Mouse (Mus musculus) midbrain, embryonic 12.5 days (tissue): ENCODE results near the gene Exoc6. TPM values are rescaled to one million over a fixed set of nuclear protein-coding genes. Genes with fewer than 3 reads are reported as not detected.

Experiments
- ATAC-seq: fragments of 200-750 bp; cut with Nextera tagmentation; 2 replicates; pipeline ENCODE4 v1.8.0; 2017; ENCODE audit warnings: low read depth, moderate TSS enrichment, moderate library complexity; ENCODE audit not compliant: low FRiP score
- H3K27ac ChIP-seq: fragments of 300-500 bp; sonication (generic); replicated peaks from 2 replicates; pipeline ENCODE4 v1.5.1; 2016; ENCODE audit warnings: mild to moderate bottlenecking
- H3K27me3 ChIP-seq: fragments of 300-500 bp; sonication (generic); 2 replicates; pipeline ENCODE4 v1.6.1; 2016; ENCODE audit warnings: mild to moderate bottlenecking
- H3K36me3 ChIP-seq: fragments of 300-500 bp; sonication (generic); 2 replicates; pipeline ENCODE4 v1.6.1; 2016
- H3K4me1 ChIP-seq: fragments of 300-500 bp; sonication (generic); 2 replicates; pipeline ENCODE4 v1.6.1; 2016
- H3K4me2 ChIP-seq: fragments of 300-500 bp; sonication (generic); replicated peaks from 2 replicates; pipeline ENCODE4 v1.6.1; 2016; ENCODE audit warnings: mild to moderate bottlenecking, moderate library complexity
- H3K4me3 ChIP-seq: fragments of 300-500 bp; sonication (generic); 2 replicates; pipeline ENCODE4 v1.5.1; 2016; ENCODE audit warnings: mild to moderate bottlenecking
- H3K9ac ChIP-seq: fragments of 300-500 bp; sonication (generic); replicated peaks from 2 replicates; pipeline ENCODE4 v1.6.1; 2016; ENCODE audit warnings: mild to moderate bottlenecking, moderate library complexity
- H3K9me3 ChIP-seq: fragments of 300-500 bp; sonication (generic); 2 replicates; pipeline ENCODE4 v1.6.1; 2016; ENCODE audit warnings: mild to moderate bottlenecking
- WGBS: fragments of 180-500 bp; shearing (Covaris S2); methylation state at CpG from one replicate; pipeline ENCODE4 v1.1.7; 2016; 5-methylcytosine and 5-hydroxymethylcytosine counted together
- polyA plus RNA-seq: library from polyadenylated mRNA; unstranded; fragments of >200 nt; fragmentation: Nextera tagmentation; extraction: Ambion mirVana; gene quantifications from 2 replicates; pipeline ENCODE4 v1.2.1, GENCODE M21; 2016

The Exoc6 gene
- polyA plus RNA-seq, 1 experiment from 2014 or later = 8.7 TPM

- Histone ChIP-seq H3K4me1 (peaks cover 6% of the 10 kb centered on the region; the same call in 1 of the 2 replicates), H3K4me3 (no peak overlapping the region), H3K27ac (no peak overlapping the region), H3K27me3 (peaks cover 30% of the 10 kb centered on the region), H3K9me3 (no peaks in the 10 kb centered on the region), H3K4me2 (no peak overlapping the region), H3K9ac (no peak overlapping the region), H3K36me3 (no peaks in the 10 kb centered on the region)
- no peak for ATAC-seq
- WGBS = 58% methylated on average over 12 of the region's 12 CpGs
These were observed 123.2 kb downstream of the Exoc6 start for GRCm38 (mm10) chr19:37673393-37673792.

DNA sequence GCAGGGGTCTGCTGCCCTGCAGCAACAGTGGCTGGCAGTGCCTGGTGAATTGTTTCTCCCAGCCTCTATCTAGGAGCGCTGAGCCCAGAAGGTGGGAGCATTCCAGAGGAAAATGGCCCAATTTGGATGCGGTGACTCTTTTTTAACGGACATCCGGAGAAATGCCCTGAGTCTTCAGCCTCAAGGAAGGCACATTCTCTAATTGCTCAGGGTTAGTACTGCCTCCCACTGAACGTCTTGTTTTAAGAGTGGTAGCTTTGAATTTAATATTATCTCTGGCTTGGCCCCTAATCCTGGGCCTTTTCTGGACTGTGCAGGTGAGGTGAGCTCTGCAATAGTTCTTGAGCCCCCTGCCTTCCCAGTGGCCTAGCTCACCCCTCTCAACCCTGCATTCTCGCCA lies 135.1 kb downstream of the Exoc6 start, which contains the start of gene Cyp26c1:
Gene Cyp26c1 (plus strand): TSS at position 301 of the 400 bp plus-strand sequence.
- H3K27me3 ChIP-seq = peaks cover 90% of the 10 kb centered on the region
- no peaks in the 10 kb centered on the region for H3K9me3 ChIP-seq
- H3K4me2 ChIP-seq = no peak within 1 kb of the TSS
- no peak within 1 kb of the TSS for H3K4me3 ChIP-seq
- ATAC-seq = no peak
- 2% methylated on average over 6 of the region's 6 CpGs for WGBS
- no peak within 1 kb of the TSS for H3K27ac ChIP-seq
- H3K9ac ChIP-seq = no peak within 1 kb of the TSS
- peaks cover 9% of the 10 kb centered on the region; the same call in 1 of the 2 replicates for H3K4me1 ChIP-seq
- no peaks in the 10 kb centered on the region for H3K36me3 ChIP-seq

GRCm38 (mm10) chr19:37686347-37686746 lies 136.1 kb downstream of the Exoc6 start:
- Histone ChIP-seq H3K36me3 (no peaks in the 10 kb centered on the region), H3K27me3 (peaks cover 95% of the 10 kb centered on the region), H3K4me1 (peaks cover 13% of the 10 kb centered on the region), H3K9me3 (no peaks in the 10 kb centered on the region), H3K4me3 (no peak overlapping the region), H3K9ac (no peak overlapping the region), H3K4me2 (no peak overlapping the region), H3K27ac (no peak overlapping the region)
- WGBS = 5% methylated on average over 23 of the region's 23 CpGs
- no peak for ATAC-seq

- no peaks in the 10 kb centered on the region for H3K36me3 ChIP-seq
- H3K27me3 ChIP-seq = peaks cover 98% of the 10 kb centered on the region
- WGBS = 3% methylated on average over 62 of the region's 62 CpGs
- ATAC-seq = no peak
- peaks cover 13% of the 10 kb centered on the region for H3K4me1 ChIP-seq
- H3K9me3 ChIP-seq = no peaks in the 10 kb centered on the region
- H3K27ac ChIP-seq = no peak overlapping the region
- H3K4me3 ChIP-seq = 0 out of 2 replicates have a peak overlapping the region, but pooled peaks have one; percentile 0
- no peak overlapping the region for H3K9ac ChIP-seq
- no peak overlapping the region for H3K4me2 ChIP-seq
These were observed 137.0 kb downstream of the Exoc6 start for GRCm38 (mm10) chr19:37686941-37687850.

GRCm38 (mm10) chr19:37689478-37689877 lies 139.3 kb downstream of the Exoc6 start:
- Histone ChIP-seq H3K36me3 (no peaks in the 10 kb centered on the region), H3K4me3 (no peak overlapping the region), H3K27me3 (peaks cover 100% of the 10 kb centered on the region), H3K27ac (no peak overlapping the region), H3K9ac (no peak overlapping the region), H3K4me1 (peaks cover 19% of the 10 kb centered on the region), H3K4me2 (no peak overlapping the region), H3K9me3 (no peaks in the 10 kb centered on the region)
- ATAC-seq = no peak
- 58% methylated on average over 5 of the region's 5 CpGs for WGBS

DNA sequence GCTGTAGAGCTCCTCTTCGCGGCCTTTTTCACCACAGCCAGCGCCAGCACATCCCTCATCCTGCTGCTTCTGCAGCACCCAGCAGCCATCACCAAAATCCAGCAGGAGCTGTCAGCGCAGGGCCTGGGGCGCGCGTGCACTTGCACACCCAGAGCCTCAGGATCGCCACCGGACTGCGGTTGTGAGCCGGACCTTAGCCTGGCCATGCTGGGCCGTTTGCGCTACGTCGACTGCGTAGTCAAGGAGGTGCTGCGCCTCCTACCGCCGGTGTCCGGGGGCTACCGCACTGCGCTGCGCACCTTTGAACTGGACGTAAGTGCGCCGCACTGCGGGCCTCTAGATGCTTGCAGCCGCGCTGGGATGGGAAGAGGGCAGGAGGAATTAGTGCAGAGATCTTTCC lies 140.5 kb downstream of the Exoc6 start:
- Histone ChIP-seq H3K4me3 (peak overlapping the region; percentile 15; the same call in 1 of the 2 replicates), H3K4me1 (peaks cover 14% of the 10 kb centered on the region)

GRCm38 (mm10) chr19:37692879-37693278 lies 142.7 kb downstream of the Exoc6 start:
- H3K4me3 ChIP-seq = peak overlapping the region; percentile 35
- H3K9me3 ChIP-seq = no peaks in the 10 kb centered on the region
- peak overlapping the region; percentile 51 for H3K4me2 ChIP-seq
- peak; percentile 55; the same call in 1 of the 2 replicates for ATAC-seq
- 2% methylated on average over 40 of the region's 40 CpGs for WGBS
- H3K4me1 ChIP-seq = peaks cover 23% of the 10 kb centered on the region
- peaks cover 100% of the 10 kb centered on the region for H3K27me3 ChIP-seq
- H3K9ac ChIP-seq = no peak overlapping the region
- H3K36me3 ChIP-seq = no peaks in the 10 kb centered on the region
- H3K27ac ChIP-seq = no peak overlapping the region

More for the DNA sequence above, 140.5 kb downstream of the Exoc6 start:
- Histone ChIP-seq H3K36me3 (no peaks in the 10 kb centered on the region), H3K4me2 (peak overlapping the region; percentile 41), H3K9ac (no peak overlapping the region), H3K27me3 (peaks cover 100% of the 10 kb centered on the region), H3K27ac (no peak overlapping the region), H3K9me3 (no peaks in the 10 kb centered on the region)
- 2% methylated on average over 29 of the region's 29 CpGs for WGBS
- no peak for ATAC-seq

DNA sequence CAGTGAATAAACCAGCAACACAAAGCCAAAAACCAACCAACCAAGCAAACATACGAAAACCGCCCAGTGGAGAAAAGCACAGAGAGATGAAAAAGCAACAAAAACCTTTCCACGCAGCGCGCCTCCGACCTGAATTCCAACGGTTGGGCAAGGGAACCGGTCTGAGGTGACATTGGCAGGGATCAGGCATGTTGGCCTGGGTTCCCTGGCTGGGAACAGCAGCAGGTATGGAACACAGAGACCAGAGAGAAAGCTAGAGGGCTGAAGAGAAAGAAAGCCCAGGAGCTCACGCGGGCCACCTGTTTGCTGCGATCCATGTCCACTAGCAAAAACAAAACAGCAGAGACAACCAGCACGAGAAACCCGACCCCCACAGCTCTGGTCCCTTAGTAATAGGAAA lies 144.9 kb downstream of the Exoc6 start:
- H3K4me1 ChIP-seq = peaks cover 33% of the 10 kb centered on the region
- no peak overlapping the region for H3K27ac ChIP-seq
- no peak overlapping the region for H3K9ac ChIP-seq
- no peak for ATAC-seq
- H3K4me2 ChIP-seq = no peak overlapping the region
- no peaks in the 10 kb centered on the region for H3K9me3 ChIP-seq
- H3K4me3 ChIP-seq = no peak overlapping the region
- WGBS = 29% methylated on average over 13 of the region's 13 CpGs
- peaks cover 100% of the 10 kb centered on the region for H3K27me3 ChIP-seq
- H3K36me3 ChIP-seq = no peaks in the 10 kb centered on the region

DNA sequence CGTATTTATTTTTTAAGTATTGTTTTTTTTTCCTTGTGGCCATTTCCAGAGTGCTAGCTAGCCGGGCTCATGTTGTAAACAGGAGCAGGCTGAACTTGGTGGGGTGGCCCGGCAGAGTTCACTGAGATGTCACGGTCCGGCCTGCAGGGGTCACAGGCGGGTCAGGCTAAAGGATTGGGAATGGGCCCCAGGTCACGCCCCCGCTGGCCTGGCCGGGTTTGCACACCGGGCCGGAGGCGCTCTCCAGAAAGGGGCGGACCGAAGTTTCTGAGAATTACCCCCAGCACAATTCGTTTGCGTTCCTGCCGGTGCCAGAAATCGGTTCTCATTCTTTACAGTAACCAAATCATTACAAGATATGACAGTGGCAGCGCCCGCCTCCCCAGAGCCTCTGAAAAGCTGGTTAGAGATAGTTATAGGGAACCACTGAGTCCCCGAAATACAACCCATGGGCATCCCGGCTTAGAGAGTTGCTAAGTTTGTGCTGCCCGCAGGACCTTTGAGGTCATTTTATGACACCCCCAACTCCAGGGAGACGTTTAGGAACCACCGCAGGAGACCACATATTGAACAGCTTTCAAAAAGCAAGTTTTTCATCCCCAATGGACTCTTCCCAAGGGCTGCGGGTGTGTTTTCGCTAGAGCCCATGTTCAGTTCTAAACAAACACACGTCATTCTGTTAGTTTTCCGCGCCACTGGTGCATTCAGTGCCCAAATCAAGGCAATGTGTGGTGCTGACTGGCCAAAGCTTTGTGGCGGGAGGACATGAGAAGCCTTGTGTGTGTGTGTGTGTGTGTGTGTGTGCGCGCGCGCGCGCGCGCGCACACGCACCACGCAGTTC lies 145.8 kb downstream of the Exoc6 start:
- Histone ChIP-seq H3K27me3 (peaks cover 100% of the 10 kb centered on the region), H3K4me2 (peak overlapping the region; percentile 29; the same call in 1 of the 2 replicates), H3K9me3 (no peaks in the 10 kb centered on the region), H3K4me3 (0 out of 2 replicates have a peak overlapping the region, but pooled peaks have one; percentile 4), H3K4me1 (peaks cover 29% of the 10 kb centered on the region), H3K36me3 (no peaks in the 10 kb centered on the region), H3K9ac (no peak overlapping the region), H3K27ac (no peak overlapping the region)
- no peak for ATAC-seq
- 5% methylated on average over 42 of the region's 42 CpGs for WGBS

DNA sequence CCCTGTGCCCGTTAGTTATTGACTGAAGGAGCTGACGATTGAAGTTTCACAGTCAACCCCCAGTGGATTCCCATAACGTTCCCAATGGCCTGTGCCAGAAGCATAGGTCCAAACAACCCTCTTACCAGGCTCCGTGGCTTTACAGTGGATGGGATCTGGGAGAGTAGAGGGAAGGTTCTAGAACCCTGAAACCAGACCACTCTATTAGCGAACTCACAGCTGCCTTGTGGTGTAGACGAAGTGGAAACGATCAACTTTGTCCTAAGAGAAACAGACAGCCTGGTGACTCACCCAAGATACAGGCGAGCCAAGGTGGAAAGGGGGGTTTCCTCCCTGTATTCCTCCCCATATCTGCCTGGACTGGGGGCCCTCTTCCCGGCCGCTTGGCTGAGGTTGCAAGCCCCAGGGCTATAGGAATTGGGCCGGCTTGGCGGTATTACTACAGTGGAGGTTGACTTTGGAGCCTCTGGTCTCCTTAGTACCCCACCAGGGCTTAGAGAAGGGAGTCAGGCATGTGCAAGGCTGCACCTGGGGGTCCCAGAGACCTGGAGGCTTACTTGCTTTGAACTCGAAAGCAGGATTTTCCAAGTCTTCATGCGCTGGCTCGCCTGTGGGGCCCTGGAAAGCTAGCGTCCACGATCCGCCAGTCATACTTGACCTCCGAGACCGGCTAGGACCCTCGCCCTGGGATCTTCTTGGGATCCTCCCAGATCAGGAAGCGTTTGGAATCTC lies 146.6 kb downstream of the Exoc6 start:
- Histone ChIP-seq H3K9me3 (no peaks in the 10 kb centered on the region), H3K4me1 (peaks cover 29% of the 10 kb centered on the region), H3K27me3 (peaks cover 98% of the 10 kb centered on the region), H3K4me2 (peak overlapping the region; percentile 48), H3K27ac (no peak overlapping the region), H3K9ac (no peak overlapping the region), H3K36me3 (no peaks in the 10 kb centered on the region), H3K4me3 (0 out of 2 replicates have a peak overlapping the region, but pooled peaks have one; percentile 31)
- ATAC-seq = no peak
- WGBS = 2% methylated on average over 22 of the region's 22 CpGs

DNA sequence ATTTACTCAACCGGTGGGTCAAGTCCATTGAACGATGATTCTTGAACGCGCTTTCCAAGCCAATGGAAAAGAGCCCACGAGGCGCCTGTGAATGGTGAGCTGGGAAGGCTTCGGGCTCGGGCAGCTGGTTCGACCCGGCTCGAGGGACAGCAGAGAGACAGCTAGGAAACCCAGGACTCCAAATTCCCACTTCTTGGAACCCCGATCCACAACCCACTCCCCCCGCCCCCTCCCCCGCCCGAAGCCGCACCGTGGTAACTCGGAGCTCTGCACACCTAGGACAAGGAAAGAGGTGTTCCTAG lies 147.1 kb downstream of the Exoc6 start:
- no peaks in the 10 kb centered on the region for H3K9me3 ChIP-seq
- H3K9ac ChIP-seq = no peak overlapping the region
- H3K4me2 ChIP-seq = peak overlapping the region; percentile 48
- peaks cover 29% of the 10 kb centered on the region for H3K4me1 ChIP-seq
- peak overlapping the region; percentile 31 for H3K4me3 ChIP-seq
- no peak for ATAC-seq
- H3K36me3 ChIP-seq = no peaks in the 10 kb centered on the region
- no peak overlapping the region for H3K27ac ChIP-seq
- peaks cover 98% of the 10 kb centered on the region for H3K27me3 ChIP-seq
- WGBS = under 1% methylated on average over 18 of the region's 18 CpGs
